Mouse (Mus musculus): Measurements from ENCODE around the gene Cela2a. TPM values are rescaled to one million over a fixed set of nuclear protein-coding genes. Genes with fewer than 3 reads are reported as not detected.
A peak's percentile ranks its signal among the peaks of the same experiment; 100 is the strongest.
"Not testable (repeated sequence)": the region's sequence is repeated elsewhere in the genome, so short reads cannot be mapped to it uniquely, and the experiment has no call there.

Cela2a gene
- polyA plus RNA-seq, 1 experiment from 2014 or later, result not detected

- H3K4me2 ChIP-seq, result peak overlapping the region; percentile 76
- no peaks in the 10 kb centered on the region for H3K9me3 ChIP-seq (ENCODE audit: control insufficient read depth, low read length)
- no peaks in the 10 kb centered on the region for H3K27me3 ChIP-seq (ENCODE audit: control insufficient read depth, insufficient read depth, low read length)
- peaks cover 8% of the 10 kb centered on the region for H3K4me1 ChIP-seq (ENCODE audit: control insufficient read depth, insufficient read depth, low read length)
- no peak overlapping the region; the same call in 1 of the 2 replicates for H3K27ac ChIP-seq (ENCODE audit: low read depth, low read length)
- no peaks in the 10 kb centered on the region; the same call in 1 of the 2 replicates for H3K36me3 ChIP-seq (ENCODE audit: control insufficient read depth, insufficient read depth, low read length)
- H3K4me3 ChIP-seq (ENCODE audit: low read depth, low read length), result peak overlapping the region; percentile 83
- DNase-seq (ENCODE audit: low spot score, missing footprints) (peak; percentile 87), ATAC-seq (ENCODE audit: low FRiP score) (no peak)
- H3K9ac ChIP-seq (ENCODE audit: low read length), result peak overlapping the region; percentile 91
- 55% methylated on average over 3 of the region's 3 CpGs for WGBS
Observed at GRCm38 (mm10) chr4:141789564-141790218, 36.3 kb downstream of the Cela2a start.

- Histone ChIP-seq H3K9me3 (ENCODE audit: control insufficient read depth, low read length) (no peaks in the 10 kb centered on the region), H3K4me1 (ENCODE audit: control insufficient read depth, insufficient read depth, low read length) (peaks cover 5% of the 10 kb centered on the region), H3K36me3 (ENCODE audit: control insufficient read depth, insufficient read depth, low read length) (peaks cover 6% of the 10 kb centered on the region), H3K4me3 (ENCODE audit: low read depth, low read length) (no peak overlapping the region), H3K9ac (ENCODE audit: low read length) (no peak overlapping the region), H3K27me3 (ENCODE audit: control insufficient read depth, insufficient read depth, low read length) (no peaks in the 10 kb centered on the region), H3K27ac (ENCODE audit: low read depth, low read length) (no peak overlapping the region), H3K4me2 (no peak overlapping the region)
- DNase-seq (ENCODE audit: low spot score, missing footprints) (no peak), ATAC-seq (ENCODE audit: low FRiP score) (no peak)
- WGBS, result 94% methylated on average over 7 of the region's 7 CpGs
Observed at GRCm38 (mm10) chr4:141787462-141787861, 38.5 kb downstream of the Cela2a start.

- DNase-seq (ENCODE audit: low spot score, missing footprints) (no peak), ATAC-seq (ENCODE audit: low FRiP score) (no peak)
- no peak overlapping the region for H3K4me2 ChIP-seq
- no peak overlapping the region for H3K9ac ChIP-seq (ENCODE audit: low read length)
- H3K4me1 ChIP-seq (ENCODE audit: control insufficient read depth, insufficient read depth, low read length), result peaks cover 5% of the 10 kb centered on the region
- no peaks in the 10 kb centered on the region for H3K9me3 ChIP-seq (ENCODE audit: control insufficient read depth, low read length)
- no peak overlapping the region for H3K27ac ChIP-seq (ENCODE audit: low read depth, low read length)
- H3K4me3 ChIP-seq (ENCODE audit: low read depth, low read length), result no peak overlapping the region
- H3K27me3 ChIP-seq (ENCODE audit: control insufficient read depth, insufficient read depth, low read length), result no peaks in the 10 kb centered on the region
- H3K36me3 ChIP-seq (ENCODE audit: control insufficient read depth, insufficient read depth, low read length), result peaks cover 8% of the 10 kb centered on the region
- 84% methylated on average over 6 of the region's 6 CpGs for WGBS
Observed at GRCm38 (mm10) chr4:141787046-141787445, 38.9 kb downstream of the Cela2a start.

- Histone ChIP-seq H3K4me3 (ENCODE audit: low read depth, low read length) (no peak overlapping the region), H3K9me3 (ENCODE audit: control insufficient read depth, low read length) (no peaks in the 10 kb centered on the region), H3K4me1 (ENCODE audit: control insufficient read depth, insufficient read depth, low read length) (peaks cover 5% of the 10 kb centered on the region), H3K27me3 (ENCODE audit: control insufficient read depth, insufficient read depth, low read length) (no peaks in the 10 kb centered on the region), H3K4me2 (no peak overlapping the region), H3K27ac (ENCODE audit: low read depth, low read length) (no peak overlapping the region), H3K36me3 (ENCODE audit: control insufficient read depth, insufficient read depth, low read length) (peaks cover 11% of the 10 kb centered on the region), H3K9ac (ENCODE audit: low read length) (no peak overlapping the region)
- WGBS, result 93% methylated on average over 13 of the region's 13 CpGs
- ATAC-seq (ENCODE audit: low FRiP score), result no peak
- no peak for DNase-seq (ENCODE audit: low spot score, missing footprints)
Observed at GRCm38 (mm10) chr4:141786141-141786540, 39.8 kb downstream of the Cela2a start.

GRCm38 (mm10) chr4:141784835-141785234 is 41.1 kb downstream of the Cela2a start:
- H3K27ac ChIP-seq (ENCODE audit: low read depth, low read length), result no peak overlapping the region
- no peak overlapping the region for H3K9ac ChIP-seq (ENCODE audit: low read length)
- 92% methylated on average over 5 of the region's 5 CpGs for WGBS
- H3K27me3 ChIP-seq (ENCODE audit: control insufficient read depth, insufficient read depth, low read length), result no peaks in the 10 kb centered on the region
- H3K9me3 ChIP-seq (ENCODE audit: control insufficient read depth, low read length), result no peaks in the 10 kb centered on the region
- peaks cover 11% of the 10 kb centered on the region for H3K36me3 ChIP-seq (ENCODE audit: control insufficient read depth, insufficient read depth, low read length)
- DNase-seq (ENCODE audit: low spot score, missing footprints) (no peak), ATAC-seq (ENCODE audit: low FRiP score) (no peak)
- no peak overlapping the region for H3K4me3 ChIP-seq (ENCODE audit: low read depth, low read length)
- H3K4me2 ChIP-seq, result no peak overlapping the region
- peaks cover 3% of the 10 kb centered on the region for H3K4me1 ChIP-seq (ENCODE audit: control insufficient read depth, insufficient read depth, low read length)

GRCm38 (mm10) chr4:141781201-141781985 is 44.6 kb downstream of the Cela2a start:
- Histone ChIP-seq H3K36me3 (ENCODE audit: control insufficient read depth, insufficient read depth, low read length) (peaks cover 11% of the 10 kb centered on the region), H3K4me3 (ENCODE audit: low read depth, low read length) (no peak overlapping the region), H3K9me3 (ENCODE audit: control insufficient read depth, low read length) (no peaks in the 10 kb centered on the region), H3K4me2 (no peak overlapping the region), H3K4me1 (ENCODE audit: control insufficient read depth, insufficient read depth, low read length) (no peaks in the 10 kb centered on the region), H3K9ac (ENCODE audit: low read length) (no peak overlapping the region), H3K27me3 (ENCODE audit: control insufficient read depth, insufficient read depth, low read length) (no peaks in the 10 kb centered on the region), H3K27ac (ENCODE audit: low read depth, low read length) (no peak overlapping the region)
- WGBS, result 94% methylated on average over 8 of the region's 8 CpGs
- ATAC-seq (ENCODE audit: low FRiP score) (no peak), DNase-seq (ENCODE audit: low spot score, missing footprints) (no peak)

- Histone ChIP-seq H3K27me3 (ENCODE audit: control insufficient read depth, insufficient read depth, low read length) (no peaks in the 10 kb centered on the region), H3K9me3 (ENCODE audit: control insufficient read depth, low read length) (no peaks in the 10 kb centered on the region), H3K4me2 (no peak overlapping the region), H3K9ac (ENCODE audit: low read length) (no peak overlapping the region), H3K4me1 (ENCODE audit: control insufficient read depth, insufficient read depth, low read length) (no peaks in the 10 kb centered on the region), H3K4me3 (ENCODE audit: low read depth, low read length) (no peak overlapping the region), H3K36me3 (ENCODE audit: control insufficient read depth, insufficient read depth, low read length) (peaks cover 11% of the 10 kb centered on the region), H3K27ac (ENCODE audit: low read depth, low read length) (no peak overlapping the region)
- ATAC-seq (ENCODE audit: low FRiP score) (no peak), DNase-seq (ENCODE audit: low spot score, missing footprints) (no peak)
- 92% methylated on average over 8 of the region's 8 CpGs for WGBS
Observed at GRCm38 (mm10) chr4:141779828-141780227, 46.1 kb downstream of the Cela2a start.

GRCm38 (mm10) chr4:141773019-141773418 is 52.9 kb downstream of the Cela2a start:
- H3K27me3 ChIP-seq (ENCODE audit: control insufficient read depth, insufficient read depth, low read length); H3K27ac ChIP-seq (ENCODE audit: low read depth, low read length); H3K9me3 ChIP-seq (ENCODE audit: control insufficient read depth, low read length); ATAC-seq (ENCODE audit: low FRiP score); H3K4me1 ChIP-seq (ENCODE audit: control insufficient read depth, insufficient read depth, low read length); H3K9ac ChIP-seq (ENCODE audit: low read length); H3K4me2 ChIP-seq; H3K4me3 ChIP-seq (ENCODE audit: low read depth, low read length); DNase-seq (ENCODE audit: low spot score, missing footprints): not testable (repeated sequence)
- H3K36me3 ChIP-seq (ENCODE audit: control insufficient read depth, insufficient read depth, low read length), result peaks cover 18% of the 10 kb centered on the region; the same call in 1 of the 2 replicates
- 84% methylated on average over 4 of the region's 4 CpGs for WGBS

- Histone ChIP-seq H3K36me3 (ENCODE audit: control insufficient read depth, insufficient read depth, low read length) (peaks cover 20% of the 10 kb centered on the region; the same call in 1 of the 2 replicates), H3K27ac (ENCODE audit: low read depth, low read length) (no peak overlapping the region), H3K27me3 (ENCODE audit: control insufficient read depth, insufficient read depth, low read length) (no peaks in the 10 kb centered on the region), H3K4me2 (no peak overlapping the region), H3K4me1 (ENCODE audit: control insufficient read depth, insufficient read depth, low read length) (no peaks in the 10 kb centered on the region), H3K9ac (ENCODE audit: low read length) (no peak overlapping the region), H3K9me3 (ENCODE audit: control insufficient read depth, low read length) (no peaks in the 10 kb centered on the region), H3K4me3 (ENCODE audit: low read depth, low read length) (no peak overlapping the region)
- ATAC-seq (ENCODE audit: low FRiP score) (no peak), DNase-seq (ENCODE audit: low spot score, missing footprints) (no peak)
- 93% methylated on average over 8 of the region's 8 CpGs for WGBS
Observed at GRCm38 (mm10) chr4:141771823-141772222, 54.1 kb downstream of the Cela2a start.
